Mouse (Mus musculus) midbrain, embryonic 14.5 days (tissue): ENCODE results near the gene Fhad1. TPM values are rescaled to one million over a fixed set of nuclear protein-coding genes. Genes with fewer than 3 reads are reported as not detected.
A peak's percentile ranks its signal among the peaks of the same experiment; 100 is the strongest.
"Not testable (repeated sequence)": the region's sequence is repeated elsewhere in the genome, so short reads cannot be mapped to it uniquely, and the experiment has no call there.

ENCODE experiments used
- ATAC-seq: fragments of 200-750 bp; cut with Nextera tagmentation; 2 replicates; pipeline ENCODE4 v1.8.0; 2017; ENCODE audit warnings: moderate number of reproducible peaks, moderate library complexity; ENCODE audit not compliant: low FRiP score, low TSS enrichment
- DNase-seq: peaks from one replicate; pipeline ENCODE4 v3.0.0-alpha.2; 2015
- H3K27ac ChIP-seq: fragments of 300-500 bp; sonication (generic); replicated peaks from 2 replicates; pipeline ENCODE4 v1.5.1; 2014; ENCODE audit warnings: mild to moderate bottlenecking, low read depth, low read length, moderate library complexity
- H3K27me3 ChIP-seq: fragments of 300-500 bp; sonication (generic); 2 replicates; pipeline ENCODE4 v1.6.1; 2014; ENCODE audit warnings: low read length, control low read depth, mixed read lengths; ENCODE audit not compliant: control insufficient read depth, insufficient read depth
- H3K36me3 ChIP-seq: fragments of 300-500 bp; sonication (generic); 2 replicates; pipeline ENCODE4 v1.6.1; 2014; ENCODE audit warnings: low read length, control low read depth; ENCODE audit not compliant: control insufficient read depth, insufficient read depth
- H3K4me1 ChIP-seq: fragments of 300-500 bp; sonication (generic); 2 replicates; pipeline ENCODE4 v1.6.1; 2014; ENCODE audit warnings: mild to moderate bottlenecking, antibody characterized with exemption, low read length, control low read depth; ENCODE audit not compliant: control insufficient read depth, insufficient read depth
- H3K4me2 ChIP-seq: fragments of 300-500 bp; sonication (generic); 2 replicates; pipeline ENCODE4 v1.6.1; 2014; ENCODE audit warnings: mild to moderate bottlenecking, low read length, moderate library complexity
- H3K4me3 ChIP-seq: fragments of 300-500 bp; sonication (generic); replicated peaks from 2 replicates; pipeline ENCODE4 v1.5.1; 2014; ENCODE audit warnings: low read depth, low read length
- H3K9ac ChIP-seq: fragments of 300-500 bp; sonication (generic); replicated peaks from 2 replicates; pipeline ENCODE4 v1.6.1; 2014; ENCODE audit warnings: mild to moderate bottlenecking, low read length, moderate library complexity
- H3K9me3 ChIP-seq: fragments of 300-500 bp; sonication (generic); 2 replicates; pipeline ENCODE4 v1.6.1; 2016; ENCODE audit warnings: low read length, control low read depth, mixed read lengths; ENCODE audit not compliant: control insufficient read depth
- WGBS: fragments of 180-500 bp; shearing (Covaris S2); extraction: QIAGEN DNeasy Blood & Tissue Kit; methylation state at CpG from one replicate; pipeline ENCODE4 v1.1.7; 2014; 5-methylcytosine and 5-hydroxymethylcytosine counted together
- polyA plus RNA-seq: library from polyadenylated mRNA; unstranded; fragments of >200 nt; fragmentation: Nextera tagmentation; extraction: Ambion mirVana; gene quantifications from 2 replicates; pipeline ENCODE4 v1.2.1, GENCODE M21; 2014

The Fhad1 gene
- polyA plus RNA-seq, 1 experiment from 2014 or later, result 2.4 TPM

DNA sequence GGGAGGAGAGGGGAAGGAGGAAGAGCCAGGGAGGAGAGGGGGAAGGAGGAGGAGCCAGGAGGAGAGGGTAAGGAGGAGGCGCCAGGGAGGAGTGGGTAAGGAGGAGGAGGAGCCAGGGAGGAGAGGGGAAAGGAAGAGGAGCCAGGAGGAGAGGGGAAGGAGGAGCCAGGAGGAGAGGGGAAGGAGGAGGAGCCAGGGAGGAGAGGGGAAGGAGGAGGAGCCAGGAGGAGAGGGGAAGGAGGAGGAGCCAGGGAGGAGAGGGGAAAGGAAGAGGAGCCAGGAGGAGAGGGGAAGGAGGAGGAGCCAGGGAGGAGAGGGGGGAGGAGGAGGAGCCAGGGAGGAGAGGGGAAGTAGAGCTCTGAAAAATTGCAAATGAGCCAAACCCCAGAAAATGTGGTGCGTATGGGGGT is 20.8 kb downstream of the Fhad1 start:
- not testable (repeated sequence) for H3K9ac ChIP-seq, ATAC-seq, H3K27me3 ChIP-seq, H3K27ac ChIP-seq, H3K4me1 ChIP-seq, H3K4me2 ChIP-seq, DNase-seq, H3K4me3 ChIP-seq, H3K9me3 ChIP-seq, H3K36me3 ChIP-seq
- WGBS, result 31% methylated on average over 2 of the region's 2 CpGs

DNA sequence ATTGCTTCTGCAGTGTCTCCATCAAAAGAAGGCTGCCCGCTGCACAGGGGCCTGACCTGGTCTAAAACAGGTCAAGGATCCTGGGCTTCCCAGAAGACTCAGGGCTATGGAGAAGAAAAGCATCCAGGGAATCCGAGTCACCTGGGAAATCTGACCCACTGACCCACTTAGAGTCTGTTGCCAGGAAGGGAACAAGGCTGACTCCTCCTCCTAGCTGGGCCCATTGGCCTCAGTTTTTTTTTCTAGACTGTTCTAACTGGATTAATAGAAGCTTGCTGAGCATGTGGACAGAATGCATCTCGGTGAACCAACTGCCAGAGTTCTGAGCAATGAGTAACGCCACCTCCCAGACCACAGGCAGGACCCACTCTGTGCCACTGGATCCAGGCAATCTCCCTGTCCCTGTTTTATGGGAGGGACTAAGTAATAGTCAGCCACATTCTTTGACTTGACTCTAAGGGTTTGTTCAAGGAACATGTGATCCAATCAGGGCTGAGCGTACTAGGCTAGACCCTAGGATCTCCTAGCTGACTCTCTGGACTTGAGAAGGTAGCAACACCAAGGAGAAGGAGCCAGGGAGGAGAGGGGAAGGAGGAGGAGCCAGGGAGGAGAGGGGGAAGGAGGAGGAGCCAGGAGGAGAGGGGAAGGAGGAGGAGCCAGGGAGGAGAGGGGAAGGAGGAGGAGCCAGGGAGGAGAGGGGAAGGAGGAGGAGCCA is 21.4 kb downstream of the Fhad1 start:
- WGBS, result 77% methylated on average over 5 of the region's 5 CpGs
- no peaks in the 10 kb centered on the region for H3K27me3 ChIP-seq
- no peaks in the 10 kb centered on the region for H3K9me3 ChIP-seq
- no peak overlapping the region for H3K4me2 ChIP-seq
- H3K4me3 ChIP-seq, result no peak overlapping the region
- H3K9ac ChIP-seq, result no peak overlapping the region
- H3K4me1 ChIP-seq, result 0 out of 2 replicates have a peak, but pooled peaks cover 5% of the 10 kb centered on the region
- DNase-seq (no peak), ATAC-seq (no peak)
- no peaks in the 10 kb centered on the region for H3K36me3 ChIP-seq
- H3K27ac ChIP-seq, result no peak overlapping the region

DNA sequence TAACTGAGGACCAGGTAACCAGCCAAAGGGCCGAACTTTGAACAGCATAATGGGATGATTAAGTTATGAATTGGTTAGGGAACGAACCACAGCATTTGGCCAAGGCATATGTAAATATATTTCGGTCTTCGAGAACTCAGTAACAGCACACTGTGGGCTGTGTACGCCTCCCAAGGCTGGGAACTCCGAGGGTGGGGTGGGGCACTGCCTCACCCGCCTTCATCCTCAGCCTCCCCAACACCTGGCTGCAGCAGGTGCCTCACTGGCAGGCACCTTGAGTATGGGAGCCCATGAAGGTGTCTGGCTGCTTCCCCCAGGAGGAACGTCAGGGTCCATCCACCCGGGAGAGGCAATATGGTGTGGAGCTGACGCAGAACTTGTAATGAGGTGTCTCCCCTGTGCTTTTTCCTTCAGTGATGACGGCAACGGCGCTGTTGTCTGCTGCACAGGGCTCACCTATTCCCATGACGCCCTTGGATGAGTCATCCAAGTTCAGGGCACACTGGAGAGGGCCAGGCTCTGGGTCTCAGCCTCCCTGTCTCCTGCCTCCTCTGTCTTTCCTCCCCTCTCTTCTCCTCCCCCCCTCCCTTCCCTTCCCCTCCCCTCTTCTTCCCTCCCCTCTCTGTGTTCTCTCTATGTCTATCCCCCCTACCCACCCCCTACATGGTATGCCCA is 22.2 kb downstream of the Fhad1 start:
- no peak for ATAC-seq

DNA sequence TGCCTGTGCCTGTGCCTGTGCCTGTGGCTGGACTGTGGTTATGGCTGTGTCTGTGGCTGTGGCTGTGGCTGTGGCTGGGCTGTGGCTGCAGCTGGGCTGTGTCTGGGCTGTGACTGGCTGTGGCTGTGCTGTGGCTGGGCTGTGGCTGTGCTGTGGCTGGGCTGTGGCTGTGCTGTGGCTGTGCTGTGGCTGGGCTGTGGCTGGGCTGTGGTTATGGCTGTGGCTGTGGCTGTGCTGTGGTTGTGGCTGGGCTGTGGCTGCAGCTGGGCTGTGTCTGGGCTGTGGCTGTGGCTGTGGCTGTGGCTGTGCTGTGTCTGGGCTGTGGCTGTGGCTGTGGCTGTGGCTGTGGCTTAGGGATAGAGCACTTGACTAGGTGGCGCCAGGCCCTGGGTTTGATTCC is 26.7 kb downstream of the Fhad1 start:
- DNase-seq, result no peak
- Histone ChIP-seq H3K36me3 (no peaks in the 10 kb centered on the region), H3K27ac (no peak overlapping the region), H3K9ac (no peak overlapping the region), H3K4me1 (no peaks in the 10 kb centered on the region), H3K9me3 (no peaks in the 10 kb centered on the region), H3K4me2 (no peak overlapping the region), H3K27me3 (no peaks in the 10 kb centered on the region), H3K4me3 (no peak overlapping the region)
- ATAC-seq, result no peak
- 91% methylated on average over 1 of the region's 1 CpGs for WGBS

More for the DNA sequence above, 22.2 kb downstream of the Fhad1 start:
- no peak overlapping the region for H3K27ac ChIP-seq
- 0 out of 2 replicates have a peak, but pooled peaks cover 5% of the 10 kb centered on the region for H3K4me1 ChIP-seq
- H3K4me2 ChIP-seq, result no peak overlapping the region
- DNase-seq, result no peak
- H3K9me3 ChIP-seq, result no peaks in the 10 kb centered on the region
- H3K27me3 ChIP-seq, result no peaks in the 10 kb centered on the region
- no peaks in the 10 kb centered on the region for H3K36me3 ChIP-seq
- WGBS, result 86% methylated on average over 14 of the region's 14 CpGs
- no peak overlapping the region for H3K9ac ChIP-seq
- no peak overlapping the region for H3K4me3 ChIP-seq

DNA sequence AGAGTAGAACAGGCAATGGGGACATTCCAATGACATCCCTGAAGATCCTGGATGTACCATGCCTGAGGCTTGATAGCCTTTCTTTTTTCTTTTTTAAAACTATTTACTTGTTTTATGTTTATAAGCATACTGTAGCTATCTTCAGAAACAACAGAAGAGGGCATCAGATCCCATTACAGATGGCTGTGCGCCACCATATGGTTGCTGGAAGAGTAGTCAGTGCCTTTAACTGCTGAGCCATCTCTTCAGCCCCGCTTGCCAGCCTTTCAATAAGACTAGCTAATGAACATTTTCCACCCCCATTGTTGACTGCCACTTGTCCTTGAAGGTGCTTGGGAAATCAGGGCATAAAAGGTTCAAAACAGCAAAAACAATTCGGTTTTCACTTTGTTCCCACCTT is 31.2 kb downstream of the Fhad1 start:
- WGBS, result 65% methylated on average over 3 of the region's 3 CpGs
- peak; percentile 47 for DNase-seq

DNA sequence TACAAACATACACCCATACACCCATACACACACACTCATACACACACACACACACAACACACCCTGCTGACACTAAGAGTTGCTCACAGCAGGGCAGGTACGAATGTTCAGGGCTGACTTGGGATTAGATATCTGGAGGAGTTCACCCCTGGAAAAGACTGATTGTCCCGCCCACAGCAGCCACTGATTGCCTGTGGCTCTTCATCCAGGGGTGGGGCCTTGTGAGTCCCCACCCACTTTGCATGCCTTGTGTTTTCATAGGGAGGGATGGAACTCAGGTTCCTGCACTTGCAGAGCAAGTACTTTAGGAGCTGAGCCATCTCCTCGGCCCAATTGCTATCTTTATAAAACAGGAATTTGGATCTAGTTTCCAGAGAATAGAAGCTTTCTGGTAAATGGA is 33.4 kb downstream of the Fhad1 start:
- Histone ChIP-seq H3K27ac (no peak overlapping the region), H3K9me3 (no peaks in the 10 kb centered on the region), H3K36me3 (no peaks in the 10 kb centered on the region), H3K4me2 (no peak overlapping the region), H3K9ac (no peak overlapping the region), H3K4me3 (no peak overlapping the region), H3K27me3 (no peaks in the 10 kb centered on the region), H3K4me1 (no peaks in the 10 kb centered on the region)
- WGBS, result 79% methylated on average over 3 of the region's 3 CpGs
- DNase-seq (no peak), ATAC-seq (no peak)

More for the DNA sequence above, 31.2 kb downstream of the Fhad1 start:
- no peak for ATAC-seq
- Histone ChIP-seq H3K9ac (no peak overlapping the region), H3K4me3 (no peak overlapping the region), H3K36me3 (no peaks in the 10 kb centered on the region), H3K9me3 (no peaks in the 10 kb centered on the region), H3K4me1 (no peaks in the 10 kb centered on the region), H3K27ac (no peak overlapping the region), H3K27me3 (no peaks in the 10 kb centered on the region), H3K4me2 (no peak overlapping the region)

DNA sequence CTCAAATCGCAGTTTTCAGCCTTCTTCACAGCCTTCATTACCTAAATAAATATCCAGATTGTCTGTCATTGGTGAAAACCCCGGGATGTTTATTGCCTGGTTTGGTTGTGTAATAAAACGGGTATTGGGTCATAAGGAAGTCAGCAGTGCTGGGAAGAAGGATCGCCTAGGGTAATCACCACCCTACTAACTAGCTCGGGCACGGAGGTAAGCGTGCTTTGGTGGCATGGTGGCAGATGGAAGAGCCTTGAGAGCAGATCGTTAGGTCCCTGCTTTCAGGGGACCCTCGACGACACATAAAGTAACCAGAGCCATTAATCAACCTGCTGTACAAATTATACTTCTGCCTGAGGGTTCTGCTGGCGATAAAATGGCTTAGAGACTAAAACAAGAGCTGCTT is 36.3 kb downstream of the Fhad1 start:
- no peak overlapping the region for H3K4me2 ChIP-seq
- no peak for ATAC-seq
- no peak overlapping the region for H3K4me3 ChIP-seq
- H3K27me3 ChIP-seq, result no peaks in the 10 kb centered on the region
- H3K9ac ChIP-seq, result no peak overlapping the region
- no peak overlapping the region for H3K27ac ChIP-seq
- no peaks in the 10 kb centered on the region for H3K9me3 ChIP-seq
- no peak for DNase-seq
- 80% methylated on average over 11 of the region's 11 CpGs for WGBS
- no peaks in the 10 kb centered on the region for H3K36me3 ChIP-seq
- H3K4me1 ChIP-seq, result no peaks in the 10 kb centered on the region

DNA sequence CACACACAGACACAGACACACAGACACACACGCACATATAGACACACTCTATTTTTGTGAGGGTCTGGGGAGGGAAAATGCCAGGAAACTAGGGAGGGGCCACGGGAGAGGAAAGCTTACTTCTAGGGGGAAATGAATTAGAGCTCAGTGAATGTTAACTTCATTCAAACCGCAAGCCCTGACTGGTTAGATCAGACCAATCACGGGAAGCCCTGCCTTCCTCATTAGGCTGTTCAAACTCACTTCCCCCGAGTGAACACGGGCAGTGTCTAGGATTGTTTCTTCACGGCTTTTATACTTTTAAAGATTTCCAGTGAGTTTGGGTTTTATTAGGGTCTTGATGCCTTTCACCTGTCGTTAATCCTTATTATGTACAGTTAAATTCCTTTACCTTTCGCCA is 37.5 kb downstream of the Fhad1 start:
- DNase-seq, result no peak

DNA sequence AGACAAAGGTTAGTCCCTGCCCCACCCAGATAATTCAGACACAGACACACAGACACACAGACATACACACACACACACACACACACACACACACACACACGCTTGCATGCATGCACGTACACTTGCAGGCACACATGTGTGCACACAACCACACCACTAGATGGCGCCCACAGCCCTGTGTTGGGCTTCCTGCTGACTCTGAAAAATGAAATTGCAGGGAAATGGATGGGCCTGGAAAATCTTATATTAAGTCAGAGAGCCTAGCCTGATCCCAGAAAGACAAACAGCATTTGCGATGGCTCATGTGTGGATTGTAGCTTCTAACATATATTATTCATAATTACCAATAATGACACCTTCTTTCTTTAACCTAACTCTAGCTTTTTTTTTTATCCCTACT is 38.7 kb downstream of the Fhad1 start:
- Histone ChIP-seq H3K36me3 (no peaks in the 10 kb centered on the region), H3K27ac (no peak overlapping the region), H3K27me3 (no peaks in the 10 kb centered on the region), H3K4me1 (no peaks in the 10 kb centered on the region), H3K9me3 (0 out of 2 replicates have a peak, but pooled peaks cover 3% of the 10 kb centered on the region), H3K9ac (no peak overlapping the region), H3K4me3 (no peak overlapping the region), H3K4me2 (no peak overlapping the region)
- no peak for ATAC-seq
- DNase-seq, result peak; percentile 84
- WGBS, result 55% methylated on average over 4 of the region's 4 CpGs

More for the DNA sequence above, 37.5 kb downstream of the Fhad1 start:
- H3K9ac ChIP-seq, result no peak overlapping the region
- 0 out of 2 replicates have a peak, but pooled peaks cover under 1% of the 10 kb centered on the region for H3K9me3 ChIP-seq
- WGBS, result 65% methylated on average over 9 of the region's 9 CpGs
- no peak for ATAC-seq
- H3K27me3 ChIP-seq, result no peaks in the 10 kb centered on the region
- no peak overlapping the region for H3K4me3 ChIP-seq
- no peaks in the 10 kb centered on the region for H3K36me3 ChIP-seq
- no peak overlapping the region for H3K27ac ChIP-seq
- no peak overlapping the region for H3K4me2 ChIP-seq
- no peaks in the 10 kb centered on the region for H3K4me1 ChIP-seq
